Mouse (Mus musculus) mature B cell (primary cell): ENCODE data around the gene Il17f.
"Not testable (repeated sequence)": the region's sequence is repeated elsewhere in the genome, so short reads cannot be mapped to it uniquely, and the experiment has no call there.

Experiments
- in situ Hi-C: fragments of 300-500 bp; cut with MboI; formaldehyde crosslinking; loops from 2 replicates; pipeline ENCODE4 v1.14.3; 2019

Gene Il17f

DNA sequence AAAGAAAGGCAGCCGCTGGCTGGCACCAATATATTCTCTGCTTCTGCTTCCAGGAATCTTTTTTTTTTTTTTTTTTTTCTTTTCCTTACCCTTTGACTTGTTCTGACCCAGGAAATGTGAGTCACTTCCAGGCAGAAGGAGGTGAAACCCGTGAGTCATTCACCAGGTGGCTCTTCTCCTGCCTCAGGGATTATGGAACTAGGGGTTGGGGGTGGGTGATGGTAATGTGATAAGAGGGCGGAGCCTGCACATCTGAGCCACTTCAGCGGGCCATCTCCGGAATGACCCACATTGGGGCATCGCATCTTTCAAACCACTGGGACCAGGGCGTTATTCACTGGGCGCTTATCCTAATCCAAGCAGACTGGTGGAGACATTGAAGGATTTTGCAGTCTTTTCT lies 3.4 kb downstream of the Il17f start:
- in situ Hi-C loops = no loop called here

- in situ Hi-C loops = no loop called here
Measured at GRCm38 (mm10) chr1:20778366-20778765, 12.1 kb downstream of the Il17f start.

DNA sequence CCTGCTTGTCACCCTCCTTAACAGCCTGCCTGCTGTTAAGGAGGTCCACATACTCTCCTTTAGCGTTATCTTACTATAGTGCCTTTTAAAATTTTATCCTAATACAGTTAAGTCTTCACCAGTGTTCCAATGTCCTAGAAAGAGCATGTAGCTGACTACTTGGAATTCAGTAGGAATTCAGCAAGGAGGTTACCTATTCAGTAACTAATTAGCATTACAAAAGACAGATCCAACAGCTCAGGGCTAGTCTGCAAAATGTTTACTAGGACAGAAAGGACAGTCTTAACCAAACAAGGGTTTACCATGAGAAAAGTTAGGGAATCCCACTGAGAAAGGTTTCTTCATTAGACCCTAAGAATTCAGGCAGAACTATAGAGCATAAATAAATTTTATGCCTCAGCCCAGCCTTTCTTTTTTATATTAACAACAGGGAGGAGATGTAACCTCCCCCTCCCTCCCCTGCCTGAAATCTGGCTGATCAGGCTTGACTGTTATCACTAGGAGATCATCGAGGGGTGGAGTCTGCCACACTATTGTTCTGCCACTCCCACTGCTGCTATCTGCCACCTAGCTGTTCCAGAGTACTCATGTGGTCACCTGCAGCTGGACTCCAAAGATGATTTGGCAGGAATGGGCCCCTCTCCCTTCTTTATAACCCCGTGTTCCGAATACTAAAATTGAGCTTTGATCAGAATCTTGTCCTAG lies 16.2 kb downstream of the Il17f start:
- in situ Hi-C loops = not testable (repeated sequence)

DNA sequence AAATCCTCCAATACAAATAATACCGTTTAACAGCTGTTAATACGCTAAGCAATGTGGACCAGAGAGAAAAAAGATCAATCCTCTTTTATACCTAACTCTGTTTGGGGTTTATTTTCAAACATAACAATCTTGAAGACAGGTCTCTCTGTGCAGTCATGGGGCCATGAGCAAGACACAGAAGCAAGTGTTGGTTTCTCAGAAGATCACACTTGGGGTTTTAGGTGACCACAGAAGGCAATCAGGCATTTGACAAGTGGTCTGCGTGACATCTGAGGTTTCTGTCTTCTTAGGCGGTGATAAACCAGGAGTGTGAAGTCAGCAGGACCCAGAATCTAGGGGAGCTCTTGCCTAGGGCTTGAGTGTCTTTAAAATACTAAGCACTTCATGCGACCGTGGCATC lies 23.9 kb downstream of the Il17f start:
- in situ Hi-C loops = no loop called here

- in situ Hi-C loops = no loop called here
Measured at GRCm38 (mm10) chr1:20761411-20761810, 29.0 kb downstream of the Il17f start.

GRCm38 (mm10) chr1:20760331-20760730 lies 30.1 kb downstream of the Il17f start:
- in situ Hi-C loops = no loop called here

DNA sequence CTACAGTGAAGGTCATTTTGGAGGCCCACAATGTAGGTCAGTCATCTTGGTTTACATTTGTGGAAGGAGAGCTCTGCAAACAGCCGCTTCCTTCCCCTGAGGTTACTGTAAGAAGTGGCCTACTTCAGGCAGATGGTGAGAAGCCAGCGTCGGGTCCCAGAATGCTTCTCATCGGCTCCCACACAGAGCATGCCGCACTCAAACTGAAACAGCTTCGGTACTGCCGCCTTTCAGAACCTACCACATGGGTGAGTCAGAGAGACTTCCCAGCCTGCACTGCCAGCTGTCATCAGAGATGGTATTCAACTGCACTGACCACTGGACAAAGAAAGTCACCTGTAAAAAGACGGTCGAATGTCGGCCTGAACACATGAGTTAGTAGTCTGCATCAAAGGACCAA lies 30.6 kb downstream of the Il17f start:
- in situ Hi-C loops = no loop called here

- in situ Hi-C loops = no loop called here
Measured at GRCm38 (mm10) chr1:20757586-20757985, 32.8 kb downstream of the Il17f start.

DNA sequence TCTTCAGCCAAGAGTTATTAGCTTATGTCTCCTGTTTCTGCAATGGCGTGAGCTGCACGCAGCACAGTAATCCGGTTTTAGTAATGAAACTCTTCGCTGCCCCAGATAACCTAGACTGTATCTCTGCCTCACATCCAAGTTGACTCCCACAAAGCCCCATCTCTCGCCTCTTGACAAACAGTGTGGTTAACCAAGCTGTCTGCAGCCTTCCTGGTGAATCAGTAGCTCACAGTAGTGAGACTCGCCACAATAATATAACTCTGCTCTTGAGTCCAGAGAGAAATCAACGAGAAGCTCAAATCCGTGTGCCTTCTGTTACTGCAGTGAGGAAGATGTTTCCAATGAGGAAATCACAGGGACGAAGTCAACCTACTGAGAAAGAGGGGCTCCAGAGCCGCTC lies 36.0 kb downstream of the Il17f start:
- in situ Hi-C loops = no loop called here

DNA sequence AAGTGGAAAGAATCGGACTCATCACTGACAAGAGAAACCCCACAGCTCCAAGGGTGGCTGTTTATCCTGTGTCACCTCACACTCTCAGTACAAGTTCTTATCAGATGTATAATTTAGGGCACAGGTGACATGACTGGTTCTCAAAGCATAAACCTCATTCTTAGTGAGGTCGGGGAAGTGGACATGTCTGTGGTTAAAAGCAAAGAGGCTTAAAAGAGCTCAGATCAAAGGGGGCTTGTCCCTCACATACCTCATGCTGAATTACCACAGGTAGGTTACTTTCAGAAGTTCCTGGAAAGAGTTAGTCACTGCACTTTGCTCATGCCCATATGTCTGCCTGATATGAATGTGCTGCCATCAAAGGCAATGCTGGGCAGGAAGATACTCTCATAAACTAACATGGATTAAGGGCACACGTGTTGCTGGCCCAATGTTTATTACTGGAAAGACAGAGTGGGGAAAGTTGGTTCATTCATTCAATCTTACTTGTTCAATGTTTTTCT lies 49.9 kb downstream of the Il17f start:
- in situ Hi-C loops = no loop called here

DNA sequence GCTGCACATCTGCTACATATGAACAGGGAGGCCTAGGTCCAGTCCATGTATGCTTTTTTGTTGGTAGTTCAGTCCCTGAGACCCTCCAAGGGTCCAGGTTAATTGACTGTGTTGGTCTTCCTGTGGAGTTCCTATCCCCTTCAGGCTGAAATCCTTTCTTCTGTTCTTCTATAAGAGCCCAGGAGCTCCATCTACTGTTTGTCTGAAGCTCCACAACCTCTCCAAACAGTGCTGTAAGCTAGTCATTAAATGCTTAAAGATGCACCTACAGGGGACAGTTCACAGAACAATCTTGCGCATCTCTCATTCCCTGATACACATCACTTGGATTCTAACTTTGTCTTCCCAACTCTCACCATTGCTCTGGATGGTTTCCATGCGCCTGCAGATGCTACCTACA lies 51.9 kb downstream of the Il17f start:
- in situ Hi-C loops = no loop called here

GRCm38 (mm10) chr1:20736572-20736971 lies 53.8 kb downstream of the Il17f start:
- in situ Hi-C loops = no loop called here

- in situ Hi-C loops = no loop called here
Measured at GRCm38 (mm10) chr1:20730903-20731302, 59.5 kb downstream of the Il17f start, which contains the start of gene Il17a. Gene Il17a, plus strand, starts transcription at chr1:20730905.
